Mouse (Mus musculus) T-helper 2 cell (primary cell): ENCODE data around the gene Sgsm3.

ENCODE experiments used
- in situ Hi-C: fragments of 300-600 bp; cut with MboI, MseI; formaldehyde crosslinking; loops from one replicate; pipeline ENCODE4 v1.15.1; 2025; ENCODE audit warnings: high pct_unique_total_duplicates

Sgsm3 gene

DNA sequence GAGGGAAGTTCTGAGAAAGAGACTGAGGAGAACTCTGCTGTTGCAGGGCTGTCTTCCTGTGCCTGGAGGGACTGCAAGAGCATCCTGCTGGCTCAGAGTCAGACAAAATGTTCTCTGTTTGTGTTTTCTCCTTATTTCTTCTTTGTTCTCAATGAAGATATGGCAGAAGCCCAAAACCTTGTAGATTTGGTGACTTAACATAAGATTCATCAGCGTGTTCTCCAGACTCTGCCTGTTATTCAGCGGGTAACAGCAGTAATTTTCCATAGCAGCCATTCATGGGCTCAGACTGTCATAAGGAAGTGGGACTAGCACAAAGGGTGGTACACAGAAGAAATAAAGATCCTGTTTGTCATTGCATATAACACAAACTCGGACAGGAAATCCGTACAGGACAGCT, 2.0 kb downstream of the Sgsm3 start:
- in situ Hi-C loops = no loop called here

DNA sequence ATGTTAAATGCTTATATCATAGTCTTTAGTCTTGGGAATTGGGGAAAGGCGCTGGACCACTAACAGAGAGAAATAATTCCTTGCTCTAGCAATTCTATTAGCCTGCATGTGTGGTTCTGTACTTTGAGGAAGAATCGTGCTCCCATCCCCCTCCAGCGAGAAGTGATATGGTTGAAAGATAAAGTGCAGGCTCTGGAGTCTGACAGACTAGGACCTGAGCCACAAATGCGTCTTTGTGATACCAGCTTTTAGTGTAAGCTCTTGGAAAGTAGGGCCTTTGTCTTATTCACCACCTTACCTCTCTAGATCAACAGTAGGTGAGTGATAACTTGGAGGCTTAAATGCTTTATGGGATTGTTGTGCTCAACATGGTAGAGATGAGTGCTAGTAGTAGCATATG, 3.6 kb downstream of the Sgsm3 start:
- in situ Hi-C loops = no loop called here

GRCm38 (mm10) chr15:80983264-80983663, 5.7 kb downstream of the Sgsm3 start:
- in situ Hi-C loops = no loop called here

DNA sequence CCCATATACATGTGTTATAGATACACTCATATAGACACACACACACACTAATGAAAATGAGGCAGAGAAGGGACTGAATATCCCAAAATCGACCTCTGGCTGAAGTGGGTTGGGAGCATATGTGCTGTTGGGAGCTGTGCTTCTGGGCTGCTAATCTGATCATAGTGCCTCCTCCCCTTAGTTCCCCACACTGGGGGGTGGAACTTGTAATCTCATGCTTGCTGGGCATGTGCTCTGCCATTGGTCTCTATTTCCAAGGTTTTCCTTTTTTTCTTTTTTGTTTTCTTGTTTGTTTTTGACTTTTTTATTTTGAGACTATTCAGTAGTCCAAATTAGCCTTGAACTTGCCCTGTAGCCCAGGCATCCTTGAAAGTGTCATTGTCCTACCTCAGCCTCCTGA, 10.8 kb downstream of the Sgsm3 start:
- in situ Hi-C loops = no loop called here

DNA sequence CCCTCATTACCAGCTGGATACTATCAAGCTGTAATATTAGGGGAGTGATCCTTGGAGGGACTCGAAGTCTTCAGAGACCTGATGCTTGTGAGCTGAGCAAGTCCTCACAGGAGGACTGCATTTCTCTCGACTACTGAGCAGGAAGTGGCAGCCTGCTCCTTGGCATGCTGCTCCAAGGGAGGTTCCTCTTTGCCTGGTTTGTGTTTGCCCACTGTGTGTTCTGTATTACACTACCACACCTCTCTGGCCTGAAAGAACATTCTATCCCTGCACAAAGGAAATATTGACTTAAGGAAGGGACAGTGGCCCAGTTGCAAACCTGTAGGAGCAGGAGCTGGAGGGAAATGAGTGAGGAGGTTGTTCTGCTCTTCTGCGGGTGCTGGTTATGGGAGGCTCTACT, 12.1 kb downstream of the Sgsm3 start:
- in situ Hi-C loops = loop anchor here (5.0 kb wide), 1 partner anchor 553 kb away; no protein-coding TSS in a partner anchor

- in situ Hi-C loops = loop anchor here (5.0 kb wide), 1 partner anchor 547 kb away; no protein-coding TSS in a partner anchor
Observed at GRCm38 (mm10) chr15:80994959-80995358, 17.4 kb downstream of the Sgsm3 start.

GRCm38 (mm10) chr15:80996090-80996835, 18.7 kb downstream of the Sgsm3 start:
- in situ Hi-C loops = no loop called here

DNA sequence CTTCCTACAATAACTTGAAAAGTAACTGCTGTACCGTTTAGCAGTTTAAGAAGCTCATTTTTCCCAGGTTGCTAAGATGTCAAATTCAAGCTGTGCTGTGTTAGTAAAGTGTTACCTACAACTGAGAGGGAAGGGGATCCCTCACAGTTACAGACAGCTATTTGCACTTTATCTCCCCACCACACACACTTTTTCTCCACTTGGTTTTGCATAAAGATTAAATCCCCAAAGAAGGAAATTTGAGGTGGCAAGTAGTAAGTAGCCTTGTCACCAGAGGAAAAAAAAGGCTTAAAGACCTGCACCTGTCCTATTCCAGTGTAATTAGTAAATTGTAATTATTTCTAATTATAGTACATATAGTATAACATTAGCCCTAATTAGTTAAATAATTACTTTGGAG, 19.5 kb downstream of the Sgsm3 start:
- in situ Hi-C loops = no loop called here

- in situ Hi-C loops = no loop called here
Observed at GRCm38 (mm10) chr15:81000419-81001138, 23.0 kb downstream of the Sgsm3 start.

DNA sequence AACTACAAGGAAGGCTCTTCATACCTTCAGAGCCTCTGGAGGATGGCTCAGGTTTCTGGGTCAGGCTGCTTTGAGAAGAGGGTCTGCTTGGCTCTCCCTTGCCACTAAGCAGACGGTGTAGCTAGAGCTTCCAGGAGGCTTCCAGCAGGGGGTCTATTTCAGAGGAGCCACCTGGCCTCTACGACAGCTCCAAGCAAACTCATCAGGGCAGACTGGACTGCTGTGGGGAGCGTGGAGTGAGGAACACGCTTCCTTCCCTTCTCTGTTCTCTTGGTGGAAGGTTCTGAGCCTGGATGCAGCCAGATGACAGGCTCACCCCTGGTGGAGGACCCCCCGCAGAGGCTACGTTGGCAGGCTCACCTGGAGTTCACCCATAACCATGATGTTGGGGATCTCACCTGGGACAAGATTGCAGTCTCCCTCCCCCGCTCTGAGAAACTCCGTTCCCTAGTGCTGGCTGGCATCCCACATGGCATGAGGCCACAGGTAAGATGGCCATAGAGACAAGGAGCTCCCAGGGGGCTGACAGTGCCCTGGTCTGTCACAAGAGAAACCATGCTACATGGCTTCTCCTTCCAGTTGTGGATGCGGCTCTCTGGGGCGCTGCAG, 28.7 kb downstream of the Sgsm3 start:
- in situ Hi-C loops = no loop called here

DNA sequence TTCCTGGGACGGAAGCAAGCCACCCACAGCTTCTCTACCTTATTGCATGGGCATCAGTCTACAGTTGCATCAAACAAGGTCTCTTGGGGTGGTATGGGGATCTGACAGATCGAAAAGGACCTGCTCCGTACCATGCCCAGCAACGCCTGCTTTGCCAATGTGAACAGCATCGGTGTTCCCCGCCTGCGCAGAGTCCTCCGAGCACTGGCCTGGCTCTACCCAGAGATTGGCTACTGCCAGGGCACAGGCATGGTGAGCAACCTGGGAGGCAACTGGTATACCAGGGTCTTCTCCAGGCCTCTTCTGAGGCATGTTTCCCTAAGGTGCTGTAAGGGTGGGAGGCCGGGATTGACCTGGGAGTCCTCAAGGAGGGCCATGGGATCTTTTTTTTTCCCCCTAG, 29.8 kb downstream of the Sgsm3 start:
- in situ Hi-C loops = no loop called here

GRCm38 (mm10) chr15:81007905-81008304, 30.3 kb downstream of the Sgsm3 start:
- in situ Hi-C loops = no loop called here

GRCm38 (mm10) chr15:81008689-81009123, 31.1 kb downstream of the Sgsm3 start:
- in situ Hi-C loops = no loop called here

DNA sequence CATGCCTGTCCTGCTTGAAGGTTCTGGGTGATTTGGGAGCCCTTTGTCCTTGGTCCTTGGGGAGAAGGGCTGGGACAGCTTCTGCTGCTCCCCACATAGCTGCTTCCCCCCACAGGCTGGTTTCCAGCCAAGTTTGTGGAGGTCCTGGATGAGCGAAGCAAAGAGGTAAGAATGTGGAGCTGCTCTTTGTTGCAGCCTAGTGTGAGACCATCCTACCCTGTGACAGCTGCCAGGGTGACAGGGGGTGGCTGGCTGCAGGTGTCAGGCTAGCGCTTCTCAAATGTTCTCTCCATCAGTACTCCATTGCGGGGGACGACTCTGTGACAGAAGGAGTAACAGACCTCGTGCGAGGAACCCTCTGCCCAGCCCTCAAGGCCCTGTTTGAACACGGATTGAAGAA, 32.5 kb downstream of the Sgsm3 start:
- in situ Hi-C loops = no loop called here

DNA sequence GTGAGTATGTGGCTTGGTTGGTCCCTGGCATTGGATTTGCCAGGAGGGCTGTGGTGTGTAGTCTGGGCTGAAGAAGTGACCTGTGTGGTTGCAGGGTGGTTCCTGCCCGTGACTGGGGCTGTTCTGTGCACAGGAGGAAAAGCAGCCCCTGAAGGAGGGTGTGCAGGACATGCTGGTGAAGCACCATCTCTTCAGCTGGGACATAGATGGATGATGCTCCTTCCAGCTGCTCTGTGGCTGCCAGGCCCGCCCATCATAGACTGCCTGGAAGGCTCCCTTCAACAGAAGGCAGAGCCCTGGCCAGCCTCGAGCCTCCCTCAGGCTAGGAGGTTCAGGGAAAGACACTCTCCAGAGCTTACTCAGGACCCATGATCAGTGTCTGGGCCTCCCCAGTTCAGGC, 34.0 kb downstream of the Sgsm3 start:
- in situ Hi-C loops = no loop called here

DNA sequence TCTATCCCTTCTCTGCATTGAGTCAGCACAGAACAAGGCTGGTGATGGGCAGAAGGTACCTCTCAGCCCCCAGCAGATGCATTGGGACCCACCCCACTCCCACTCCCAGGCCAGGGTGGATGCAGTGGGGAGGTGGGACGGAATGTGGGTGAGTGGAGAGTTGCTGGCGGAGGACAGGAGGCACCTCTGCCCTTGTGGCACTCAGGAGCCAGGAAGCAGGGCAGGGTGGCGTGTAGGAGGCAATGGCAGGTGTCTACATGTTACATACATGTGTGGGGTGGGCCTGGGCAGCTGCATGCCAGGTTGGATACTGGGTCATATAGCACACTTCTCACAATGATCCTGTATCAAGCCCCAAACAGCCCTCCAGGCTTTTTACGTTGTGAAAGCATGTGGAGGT, 34.8 kb downstream of the Sgsm3 start:
- in situ Hi-C loops = no loop called here

- in situ Hi-C loops = no loop called here
Observed at GRCm38 (mm10) chr15:81013186-81013585, 35.6 kb downstream of the Sgsm3 start.

GRCm38 (mm10) chr15:81015068-81015744, 37.6 kb downstream of the Sgsm3 start:
- in situ Hi-C loops = no loop called here

- in situ Hi-C loops = no loop called here
Observed at GRCm38 (mm10) chr15:81016488-81016887, 38.9 kb downstream of the Sgsm3 start.

- in situ Hi-C loops = no loop called here
Observed at GRCm38 (mm10) chr15:81017308-81017707, 39.7 kb downstream of the Sgsm3 start.

DNA sequence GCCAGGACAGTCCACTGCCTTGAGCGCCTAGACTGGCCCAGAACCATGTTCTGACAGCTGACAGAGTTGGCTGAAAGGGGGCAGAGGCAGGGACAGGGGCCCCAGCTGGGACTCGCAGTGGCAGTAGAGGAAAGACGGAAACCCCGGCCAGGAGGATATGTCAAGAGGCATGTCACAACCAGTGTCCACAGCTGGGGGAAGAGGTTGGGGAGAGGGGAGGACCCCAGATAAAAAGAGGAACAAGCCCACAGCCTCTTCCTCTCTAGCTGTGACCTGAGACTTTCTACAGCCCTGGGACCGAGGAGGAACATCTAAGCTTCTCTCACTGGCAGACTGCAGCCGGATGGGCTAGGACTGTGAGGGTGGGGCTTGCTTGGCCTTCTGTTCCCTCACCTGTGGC, 43.8 kb downstream of the Sgsm3 start:
- in situ Hi-C loops = no loop called here

DNA sequence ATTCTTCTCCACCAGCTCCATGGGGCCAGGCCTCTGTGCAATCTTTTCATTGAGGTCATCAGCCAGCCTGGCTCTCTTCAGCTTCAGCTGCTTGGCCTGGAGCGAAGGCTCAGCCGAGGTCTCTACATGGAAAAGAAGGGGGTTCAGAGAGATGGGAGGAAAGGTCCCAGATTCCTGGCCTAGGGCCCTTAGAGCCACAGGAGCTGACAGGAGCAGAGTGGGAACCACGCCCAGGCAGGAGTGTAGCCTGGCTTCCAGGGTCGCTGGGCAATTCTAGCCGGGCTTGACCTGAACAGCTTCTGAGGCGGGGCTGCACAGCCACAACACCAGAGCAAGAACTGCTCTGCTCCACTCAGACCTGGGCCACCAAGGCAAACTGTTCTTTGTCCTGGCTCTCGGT, 44.9 kb downstream of the Sgsm3 start:
- in situ Hi-C loops = no loop called here
